Mouse (Mus musculus): ENCODE measurements around the gene Ccdc51.

Gene Ccdc51

GRCm38 (mm10) chr9:109082124-109082800, at the start of gene Ccdc51, which contains the start of gene Tma7:
Gene Ccdc51, plus strand, starts transcription at chr9:109082493.
Gene Tma7, minus strand, starts transcription at chr9:109082587.
- peak; percentile 96 for DNase-seq (ENCODE audit: low read depth, low spot score)

GRCm38 (mm10) chr9:109038086-109038895, 44.0 kb upstream of the Ccdc51 start, which contains the start of gene Shisa5:
Gene Shisa5, plus strand, starts transcription at chr9:109038565.
- peak; percentile 49 for DNase-seq (ENCODE audit: low read depth, low spot score)

- DNase-seq (ENCODE audit: low read depth, low spot score): peak; percentile 31
Measured at GRCm38 (mm10) chr9:109038901-109039364, 43.4 kb upstream of the Ccdc51 start.

DNA sequence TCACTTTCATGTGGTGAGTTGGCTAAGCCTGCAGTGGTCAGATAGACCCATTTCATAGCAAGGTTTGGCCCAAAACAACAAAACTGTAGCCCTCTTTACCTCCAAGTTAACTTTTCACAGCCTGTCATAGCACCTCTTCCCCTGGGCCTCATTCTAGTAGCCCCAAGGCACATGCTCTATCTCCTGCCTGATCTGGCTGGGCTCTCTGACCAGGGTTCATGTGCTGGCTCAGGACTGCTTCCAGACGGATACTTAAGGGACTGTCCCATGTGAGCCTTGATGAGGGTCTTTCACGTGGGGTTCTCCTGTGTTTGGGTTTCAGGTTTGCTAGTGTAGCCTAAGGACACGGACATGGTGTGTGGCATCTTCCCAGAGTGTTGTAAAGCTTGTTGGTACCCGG, 42.6 kb upstream of the Ccdc51 start:
- DNase-seq (ENCODE audit: low read depth, low spot score): no peak

- no peak for DNase-seq (ENCODE audit: low read depth, low spot score)
Measured at GRCm38 (mm10) chr9:109040216-109040615, 42.1 kb upstream of the Ccdc51 start.

GRCm38 (mm10) chr9:109040906-109041305, 41.4 kb upstream of the Ccdc51 start:
- no peak for DNase-seq (ENCODE audit: low read depth, low spot score)

- no peak for DNase-seq (ENCODE audit: low read depth, low spot score)
Measured at GRCm38 (mm10) chr9:109041351-109041750, 40.9 kb upstream of the Ccdc51 start.

GRCm38 (mm10) chr9:109046306-109046705, 36.0 kb upstream of the Ccdc51 start:
- peak; percentile 84 for DNase-seq (ENCODE audit: low read depth, low spot score)

DNA sequence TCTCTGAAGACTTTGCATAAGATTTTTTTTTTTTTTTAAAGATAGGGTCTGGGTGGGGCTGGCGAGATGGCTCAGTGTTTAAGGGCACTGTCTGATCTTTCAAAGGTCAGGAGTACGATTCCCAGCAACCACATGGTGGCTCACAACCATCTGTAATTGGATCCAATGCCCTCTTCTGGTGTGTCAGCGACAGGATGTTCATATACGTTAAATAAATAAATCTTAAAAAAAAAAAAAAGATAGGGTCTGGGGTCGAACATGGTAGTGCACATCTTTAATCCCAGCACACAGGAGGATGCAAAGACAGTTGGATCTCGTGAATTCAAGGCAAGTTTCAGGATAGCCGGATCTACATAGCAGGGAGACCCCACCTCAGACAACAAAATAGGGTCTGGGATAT, 33.0 kb upstream of the Ccdc51 start:
- no peak for DNase-seq (ENCODE audit: low read depth, low spot score)

DNA sequence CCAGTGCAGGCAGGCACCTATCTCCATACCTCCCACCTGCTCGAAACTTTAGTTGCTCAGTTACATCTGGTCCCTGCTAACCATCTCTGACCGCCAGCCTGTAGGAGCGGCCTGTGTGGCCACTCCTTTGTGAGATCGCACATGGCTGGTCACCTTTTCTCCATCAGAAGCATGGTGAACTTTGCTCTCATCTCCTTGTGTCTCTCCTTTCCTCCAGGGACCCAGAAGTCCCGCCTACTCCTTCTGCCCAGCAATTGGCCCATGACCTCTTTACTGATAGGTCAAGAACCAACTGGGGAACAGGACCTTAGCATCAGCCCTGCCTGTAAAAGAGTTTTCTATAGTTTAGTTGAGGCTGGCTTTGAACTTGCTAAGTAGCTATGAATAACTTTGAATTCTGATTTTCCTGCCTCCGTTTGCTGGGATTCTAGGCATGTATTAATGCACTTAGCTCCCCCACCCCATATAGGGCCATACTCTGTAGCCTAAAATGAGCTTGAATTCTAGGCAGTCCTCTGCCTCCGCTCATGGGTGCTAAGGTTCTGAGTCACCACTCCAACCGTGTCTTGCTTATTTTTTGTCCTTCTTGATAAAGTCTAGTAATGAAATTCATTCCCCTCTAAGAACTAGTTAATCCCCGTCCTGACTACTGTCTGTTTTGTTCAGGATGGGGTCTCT, 32.2 kb upstream of the Ccdc51 start:
- peak; percentile 56 for DNase-seq (ENCODE audit: low read depth, low spot score)

GRCm38 (mm10) chr9:109050674-109050997, 31.7 kb upstream of the Ccdc51 start:
- DNase-seq (ENCODE audit: low read depth, low spot score): no peak

DNA sequence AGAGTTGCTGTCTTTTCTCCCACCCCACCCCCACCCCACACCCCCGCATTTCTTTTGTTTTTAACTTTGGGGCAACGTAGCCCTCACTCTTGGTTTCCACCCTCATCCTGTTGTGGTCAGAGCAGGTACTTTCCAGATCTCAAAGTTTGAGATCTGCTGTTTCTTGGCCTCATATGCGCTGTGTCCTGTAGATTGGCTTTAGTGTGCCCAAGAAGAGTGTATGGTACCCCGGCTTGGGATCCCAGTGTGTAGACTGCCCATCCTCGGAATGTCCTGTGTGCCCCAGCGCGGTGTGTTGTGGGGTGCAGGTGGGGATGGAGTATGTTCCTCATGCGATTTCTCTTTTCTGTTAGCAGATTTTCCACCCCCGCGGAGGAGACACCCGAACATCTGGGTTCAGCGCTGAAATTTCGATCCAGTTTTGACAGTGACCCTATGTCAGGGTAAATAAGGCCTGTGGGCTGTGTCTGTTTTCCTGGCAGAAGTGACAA, 31.2 kb upstream of the Ccdc51 start:
- DNase-seq (ENCODE audit: low read depth, low spot score): no peak

- no peak for DNase-seq (ENCODE audit: low read depth, low spot score)
Measured at GRCm38 (mm10) chr9:109051651-109052489, 30.4 kb upstream of the Ccdc51 start.

- no peak for DNase-seq (ENCODE audit: low read depth, low spot score)
Measured at GRCm38 (mm10) chr9:109052490-109053260, 29.6 kb upstream of the Ccdc51 start.

DNA sequence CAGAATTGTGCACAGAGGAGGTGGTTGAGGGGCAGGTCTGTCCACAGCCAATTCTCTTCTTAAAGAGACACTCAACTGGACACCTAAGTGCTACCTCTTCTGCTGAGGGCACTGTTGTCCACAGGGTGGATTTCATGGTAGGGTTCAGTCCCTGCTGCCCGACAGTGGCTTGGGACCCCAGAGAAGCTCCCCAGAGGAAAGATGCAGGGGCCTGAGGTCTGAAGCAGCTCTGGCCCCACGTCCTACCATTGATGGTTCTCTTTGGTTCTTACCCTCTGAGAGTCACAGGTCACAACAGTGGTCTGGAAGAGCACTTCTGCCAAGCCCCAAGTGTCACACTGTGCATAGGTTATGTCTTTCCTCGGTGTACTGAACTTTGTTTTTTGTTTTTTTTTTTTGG, 28.9 kb upstream of the Ccdc51 start:
- DNase-seq (ENCODE audit: low read depth, low spot score): no peak

- DNase-seq (ENCODE audit: low read depth, low spot score): no peak
Measured at GRCm38 (mm10) chr9:109053851-109054250, 28.4 kb upstream of the Ccdc51 start.

DNA sequence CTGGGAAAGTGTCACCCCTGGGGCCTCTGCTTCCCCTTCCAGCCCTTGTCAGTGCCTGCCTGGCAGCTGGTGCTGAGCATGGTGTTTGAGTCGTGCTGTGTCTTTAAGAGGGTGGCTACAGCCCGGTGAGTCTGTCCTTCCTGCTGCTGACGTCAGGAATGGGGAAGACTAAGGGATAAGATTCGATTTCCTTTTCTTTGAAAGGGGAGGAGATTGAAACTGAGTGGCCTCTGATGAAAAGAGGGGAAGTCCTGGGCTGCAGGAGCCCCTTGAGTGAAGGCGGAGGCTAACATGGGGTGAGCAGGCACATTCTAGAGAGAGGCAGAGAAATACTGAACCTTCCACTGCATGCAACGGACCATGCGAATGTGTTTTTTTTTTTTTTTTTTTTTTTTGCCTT, 27.6 kb upstream of the Ccdc51 start:
- DNase-seq (ENCODE audit: low read depth, low spot score): peak; percentile 49

DNA sequence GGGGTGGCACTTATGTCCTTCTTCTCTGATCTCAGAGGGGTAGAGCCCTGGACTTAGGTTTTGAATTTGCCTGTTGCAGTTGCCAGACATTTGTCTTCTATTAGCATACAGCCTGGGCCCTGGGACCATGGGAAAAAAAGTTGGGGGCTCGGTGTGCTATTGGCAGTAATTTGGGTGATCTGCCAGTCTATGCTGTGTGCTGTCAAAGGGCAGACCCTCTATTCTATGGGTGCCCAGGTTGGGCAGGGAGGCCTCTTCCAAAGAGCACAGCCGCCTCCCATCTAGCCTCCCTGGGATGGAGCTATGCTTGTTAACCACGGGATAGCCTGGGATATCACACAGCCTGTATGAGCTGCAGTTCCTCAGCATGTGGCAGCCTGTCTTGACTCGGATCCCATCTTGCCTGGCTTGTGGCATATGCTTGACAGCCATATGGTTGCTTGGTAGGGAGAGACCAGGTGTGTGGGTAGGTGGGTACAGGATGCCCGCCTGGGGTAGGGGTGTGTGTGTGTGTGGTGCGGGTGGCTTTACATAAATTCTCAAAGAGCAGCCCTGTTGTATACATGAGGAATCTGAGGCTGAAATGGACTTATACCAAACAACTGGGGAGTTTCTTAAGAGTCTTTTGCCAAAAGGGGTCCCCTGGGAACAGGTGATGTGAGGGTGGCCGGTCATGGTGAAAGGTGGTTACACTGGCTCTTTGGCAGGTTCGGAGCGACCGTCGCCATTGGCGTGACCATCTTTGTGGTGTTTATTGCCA, 26.8 kb upstream of the Ccdc51 start:
- DNase-seq (ENCODE audit: low read depth, low spot score): no peak

DNA sequence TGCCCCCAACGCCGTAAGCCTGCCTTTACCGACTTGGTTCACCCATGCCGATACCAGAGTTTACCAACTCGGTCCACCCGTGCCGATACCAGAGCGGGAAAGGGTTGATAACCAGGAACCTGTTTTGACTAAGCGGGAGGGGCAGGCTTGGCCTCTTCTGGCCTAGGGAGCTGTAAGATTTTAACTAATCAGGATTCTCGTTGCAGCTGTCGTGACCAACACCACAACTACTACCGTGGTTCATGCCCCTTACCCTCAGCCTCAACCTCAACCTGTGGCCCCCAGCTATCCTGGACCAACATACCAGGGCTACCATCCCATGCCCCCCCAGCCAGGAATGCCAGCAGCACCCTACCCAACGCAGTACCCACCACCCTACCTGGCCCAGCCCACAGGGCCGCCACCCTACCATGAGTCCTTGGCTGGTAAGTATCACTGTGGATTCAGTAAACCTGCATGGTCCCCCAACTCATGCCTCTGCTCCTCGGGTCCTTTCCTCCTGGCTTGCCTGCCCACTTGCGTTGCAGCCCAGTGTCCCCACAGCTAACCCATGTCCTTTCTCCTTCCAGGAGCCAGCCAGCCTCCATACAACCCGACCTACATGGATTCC, 26.1 kb upstream of the Ccdc51 start:
- no peak for DNase-seq (ENCODE audit: low read depth, low spot score)

Measured in ES-CJ7 (cell line).